Mouse (Mus musculus): ENCODE data around the gene Kifc1. TPM values are rescaled to one million over a fixed set of nuclear protein-coding genes. Genes with fewer than 3 reads are reported as not detected.
A peak's percentile ranks its signal among the peaks of the same experiment; 100 is the strongest.
"Not testable (repeated sequence)": the region's sequence is repeated elsewhere in the genome, so short reads cannot be mapped to it uniquely, and the experiment has no call there.

Gene Kifc1
- polyA plus RNA-seq, 1 experiment from 2014 or later, result 3.3 TPM

GRCm38 (mm10) chr17:33909077-33909868 lies 18.8 kb upstream of the Kifc1 start, which contains the start of gene Daxx:
Gene Daxx (plus strand): TSS chr17:33909414.
- Histone ChIP-seq H3K4me1 (peaks cover 30% of the 10 kb centered on the region), H3K4me3 (peak within 1 kb of the TSS; percentile 80), H3K9ac (replicated peaks) (peak within 1 kb of the TSS; percentile 89), H3K9me3 (no peaks in the 10 kb centered on the region), H3K4me2 (replicated peaks) (peak within 1 kb of the TSS; percentile 94), H3K27me3 (no peaks in the 10 kb centered on the region), H3K27ac (replicated peaks) (peak within 1 kb of the TSS; percentile 95), H3K36me3 (peaks cover 30% of the 10 kb centered on the region)
- ATAC-seq (replicated peaks), result peak; percentile 97
- under 1% methylated on average over 68 of the region's 68 CpGs for WGBS

GRCm38 (mm10) chr17:33908331-33909076 lies 18.0 kb upstream of the Kifc1 start:
- WGBS, result under 1% methylated on average over 43 of the region's 44 CpGs

GRCm38 (mm10) chr17:33904835-33905234 lies 14.4 kb upstream of the Kifc1 start, which contains the start of gene Platr17:
Gene Platr17 (plus strand): TSS chr17:33905135.
- not testable (repeated sequence) for H3K36me3 ChIP-seq; ATAC-seq (replicated peaks); H3K27ac ChIP-seq (replicated peaks); H3K4me3 ChIP-seq; H3K9me3 ChIP-seq; H3K27me3 ChIP-seq; H3K9ac ChIP-seq (replicated peaks); H3K4me2 ChIP-seq (replicated peaks)
- 50% methylated on average over 4 of the region's 4 CpGs for WGBS
- peaks cover 11% of the 10 kb centered on the region for H3K4me1 ChIP-seq

More at GRCm38 (mm10) chr17:33908331-33909076, 18.0 kb upstream of the Kifc1 start:
- Histone ChIP-seq H3K27ac (replicated peaks) (peak overlapping the region; percentile 95), H3K27me3 (no peaks in the 10 kb centered on the region), H3K9ac (replicated peaks) (peak overlapping the region; percentile 89), H3K36me3 (peaks cover 23% of the 10 kb centered on the region), H3K4me1 (peaks cover 30% of the 10 kb centered on the region), H3K4me3 (peak overlapping the region; percentile 80), H3K4me2 (replicated peaks) (peak overlapping the region; percentile 94), H3K9me3 (no peaks in the 10 kb centered on the region)
- ATAC-seq (replicated peaks), result peak; percentile 12

- not testable (repeated sequence) for H3K4me2 ChIP-seq (replicated peaks); ATAC-seq (replicated peaks); H3K36me3 ChIP-seq; H3K9ac ChIP-seq (replicated peaks); H3K4me3 ChIP-seq; H3K27me3 ChIP-seq; H3K9me3 ChIP-seq; H3K27ac ChIP-seq (replicated peaks)
- 76% methylated on average over 6 of the region's 6 CpGs for WGBS
- H3K4me1 ChIP-seq, result peaks cover 11% of the 10 kb centered on the region
These were observed 13.6 kb upstream of the Kifc1 start for GRCm38 (mm10) chr17:33903911-33904651.

GRCm38 (mm10) chr17:33902491-33902890 lies 12.0 kb upstream of the Kifc1 start:
- WGBS, result 86% methylated on average over 7 of the region's 7 CpGs
- Histone ChIP-seq H3K9ac (replicated peaks) (no peak overlapping the region), H3K36me3 (no peaks in the 10 kb centered on the region), H3K27ac (replicated peaks) (no peak overlapping the region), H3K4me3 (no peak overlapping the region), H3K4me1 (peaks cover under 1% of the 10 kb centered on the region; the same call in 1 of the 2 replicates), H3K9me3 (no peaks in the 10 kb centered on the region), H3K4me2 (replicated peaks) (no peak overlapping the region), H3K27me3 (no peaks in the 10 kb centered on the region)
- ATAC-seq (replicated peaks), result no peak

GRCm38 (mm10) chr17:33902079-33902478 lies 11.6 kb upstream of the Kifc1 start:
- no peaks in the 10 kb centered on the region for H3K27me3 ChIP-seq
- ATAC-seq (replicated peaks), result no peak
- no peak overlapping the region for H3K4me3 ChIP-seq
- no peak overlapping the region for H3K27ac ChIP-seq (replicated peaks)
- H3K4me2 ChIP-seq (replicated peaks), result no peak overlapping the region
- H3K36me3 ChIP-seq, result no peaks in the 10 kb centered on the region
- 72% methylated on average over 4 of the region's 4 CpGs for WGBS
- H3K9ac ChIP-seq (replicated peaks), result no peak overlapping the region
- H3K4me1 ChIP-seq, result no peaks in the 10 kb centered on the region; the same call in 1 of the 2 replicates
- H3K9me3 ChIP-seq, result no peaks in the 10 kb centered on the region

GRCm38 (mm10) chr17:33901653-33902052 lies 11.2 kb upstream of the Kifc1 start:
- Histone ChIP-seq H3K9me3 (no peaks in the 10 kb centered on the region), H3K27ac (replicated peaks) (no peak overlapping the region), H3K9ac (replicated peaks) (no peak overlapping the region), H3K4me1 (no peaks in the 10 kb centered on the region; the same call in 1 of the 2 replicates), H3K36me3 (no peaks in the 10 kb centered on the region), H3K4me2 (replicated peaks) (no peak overlapping the region), H3K27me3 (no peaks in the 10 kb centered on the region), H3K4me3 (no peak overlapping the region)
- WGBS, result 81% methylated on average over 4 of the region's 4 CpGs
- no peak for ATAC-seq (replicated peaks)

GRCm38 (mm10) chr17:33900989-33901314 lies 10.5 kb upstream of the Kifc1 start:
- Histone ChIP-seq H3K4me3 (no peak overlapping the region), H3K9me3 (no peaks in the 10 kb centered on the region), H3K9ac (replicated peaks) (no peak overlapping the region), H3K4me1 (no peaks in the 10 kb centered on the region), H3K27ac (replicated peaks) (no peak overlapping the region), H3K36me3 (no peaks in the 10 kb centered on the region), H3K27me3 (no peaks in the 10 kb centered on the region), H3K4me2 (replicated peaks) (no peak overlapping the region)
- WGBS, result 86% methylated on average over 4 of the region's 4 CpGs
- no peak for ATAC-seq (replicated peaks)

- Histone ChIP-seq H3K9me3 (no peaks in the 10 kb centered on the region), H3K9ac (replicated peaks) (no peak overlapping the region), H3K27me3 (no peaks in the 10 kb centered on the region), H3K36me3 (no peaks in the 10 kb centered on the region), H3K4me1 (no peaks in the 10 kb centered on the region), H3K27ac (replicated peaks) (no peak overlapping the region), H3K4me2 (replicated peaks) (no peak overlapping the region), H3K4me3 (no peak overlapping the region)
- WGBS, result 75% methylated on average over 7 of the region's 7 CpGs
- no peak for ATAC-seq (replicated peaks)
These were observed 10.0 kb upstream of the Kifc1 start for GRCm38 (mm10) chr17:33900281-33900988.

- no peaks in the 10 kb centered on the region for H3K27me3 ChIP-seq
- H3K36me3 ChIP-seq, result no peaks in the 10 kb centered on the region
- 79% methylated on average over 4 of the region's 4 CpGs for WGBS
- no peak overlapping the region for H3K4me3 ChIP-seq
- H3K4me2 ChIP-seq (replicated peaks), result no peak overlapping the region
- no peak for ATAC-seq (replicated peaks)
- no peak overlapping the region for H3K27ac ChIP-seq (replicated peaks)
- H3K9me3 ChIP-seq, result no peaks in the 10 kb centered on the region
- H3K9ac ChIP-seq (replicated peaks), result no peak overlapping the region
- H3K4me1 ChIP-seq, result no peaks in the 10 kb centered on the region
These were observed 9.2 kb upstream of the Kifc1 start for GRCm38 (mm10) chr17:33899642-33900041.

- H3K27ac ChIP-seq (replicated peaks); H3K4me3 ChIP-seq; H3K27me3 ChIP-seq; H3K4me2 ChIP-seq (replicated peaks); H3K9ac ChIP-seq (replicated peaks); ATAC-seq (replicated peaks); H3K36me3 ChIP-seq; H3K9me3 ChIP-seq; H3K4me1 ChIP-seq: not testable (repeated sequence)
- 86% methylated on average over 4 of the region's 4 CpGs for WGBS
These were observed 7.7 kb upstream of the Kifc1 start for GRCm38 (mm10) chr17:33898193-33898592.
